Mouse (Mus musculus) hindbrain, embryonic 11.5 days (tissue): ENCODE measurements around the gene Rab31. TPM values are rescaled to one million over a fixed set of nuclear protein-coding genes. Genes with fewer than 3 reads are reported as not detected.

ENCODE experiments used
- ATAC-seq: fragments of 200-750 bp; cut with Nextera tagmentation; 2 replicates; pipeline ENCODE4 v1.8.0; 2017; ENCODE audit warnings: mild to moderate bottlenecking, moderate TSS enrichment, moderate library complexity; ENCODE audit not compliant: low FRiP score
- DNase-seq: peaks from one replicate; pipeline ENCODE4 v3.0.0-alpha.2; 2015; ENCODE audit warnings: low spot score
- H3K27ac ChIP-seq: fragments of 300-500 bp; sonication (generic); 2 replicates; pipeline ENCODE4 v1.5.1; 2014; ENCODE audit warnings: mild to moderate bottlenecking, low read depth, low read length
- H3K27me3 ChIP-seq: fragments of 300-500 bp; sonication (generic); 2 replicates; pipeline ENCODE4 v1.6.1; 2014; ENCODE audit warnings: mild to moderate bottlenecking, low read length, moderate library complexity, mixed read lengths; ENCODE audit not compliant: control insufficient read depth, insufficient read depth
- H3K36me3 ChIP-seq: fragments of 300-500 bp; sonication (generic); 2 replicates; pipeline ENCODE4 v1.6.1; 2014; ENCODE audit warnings: mild to moderate bottlenecking, low read length, moderate library complexity, mixed read lengths; ENCODE audit not compliant: control insufficient read depth, insufficient read depth
- H3K4me1 ChIP-seq: fragments of 300-500 bp; sonication (generic); replicated peaks from 2 replicates; pipeline ENCODE4 v1.6.1; 2014; ENCODE audit warnings: low read length, mixed read lengths; ENCODE audit not compliant: control insufficient read depth, insufficient read depth
- H3K4me2 ChIP-seq: fragments of 300-500 bp; sonication (generic); replicated peaks from 2 replicates; pipeline ENCODE4 v1.6.1; 2014; ENCODE audit warnings: mild to moderate bottlenecking, low read depth, low read length
- H3K4me3 ChIP-seq: fragments of 300-500 bp; sonication (generic); 2 replicates; pipeline ENCODE4 v1.5.1; 2014; ENCODE audit warnings: low read depth, low read length
- H3K9ac ChIP-seq: fragments of 300-500 bp; sonication (generic); 2 replicates; pipeline ENCODE4 v1.6.1; 2014; ENCODE audit warnings: low read depth, low read length
- H3K9me3 ChIP-seq: fragments of 300-500 bp; sonication (generic); 2 replicates; pipeline ENCODE4 v1.6.1; 2016; ENCODE audit warnings: low read length; ENCODE audit not compliant: control insufficient read depth
- whole genome bisulfite sequencing: fragments of 180-500 bp; shearing (Covaris S2); extraction: QIAGEN DNeasy Blood & Tissue Kit; methylation state at CpG from one replicate; pipeline ENCODE4 v1.1.7; 2014; 5-methylcytosine and 5-hydroxymethylcytosine counted together
- polyA plus RNA-seq: library from polyadenylated mRNA; unstranded; fragments of >200 nt; fragmentation: Nextera tagmentation; extraction: Ambion mirVana; gene quantifications from 2 replicates; pipeline ENCODE4 v1.2.1, GENCODE M21; 2014

Gene Rab31
- polyA plus RNA-seq, 1 experiment from 2014 or later, result 74.8 TPM

GRCm38 (mm10) chr17:65613463-65614412 lies 158.8 kb downstream of the Rab31 start, which contains the start of gene Vapa:
Gene Vapa (minus strand): TSS chr17:65613555.
- 0 out of 2 replicates have a peak, but pooled peaks cover 5% of the 10 kb centered on the region for H3K4me1 ChIP-seq
- peak within 1 kb of the TSS; percentile 62 for H3K4me2 ChIP-seq
- no peaks in the 10 kb centered on the region for H3K36me3 ChIP-seq
- WGBS, result under 1% methylated on average over 82 of the region's 85 CpGs
- DNase-seq (peak; percentile 100), ATAC-seq (peak; percentile 93)
- H3K27ac ChIP-seq, result peak within 1 kb of the TSS; percentile 99
- H3K9me3 ChIP-seq, result no peaks in the 10 kb centered on the region
- no peaks in the 10 kb centered on the region for H3K27me3 ChIP-seq
- peak within 1 kb of the TSS; percentile 97 for H3K4me3 ChIP-seq
- H3K9ac ChIP-seq, result peak within 1 kb of the TSS; percentile 96

DNA sequence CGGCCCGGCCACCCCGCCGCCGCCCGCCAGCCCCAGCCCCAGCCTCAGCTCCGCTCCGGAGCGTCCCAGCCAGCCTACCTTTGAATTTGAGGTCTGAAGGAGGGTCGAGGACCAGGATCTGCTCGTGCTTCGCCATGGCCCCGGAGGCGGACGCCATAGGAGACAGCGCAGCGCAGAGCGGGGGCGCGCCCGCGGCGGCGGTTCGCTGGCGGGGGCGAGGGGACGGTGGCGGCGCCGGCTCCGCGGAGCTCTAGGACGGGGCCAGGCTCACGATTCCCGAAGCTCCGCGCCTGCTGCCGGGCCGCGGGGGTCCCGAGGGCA lies 159.4 kb downstream of the Rab31 start:
- Histone ChIP-seq H3K4me2 (no peak overlapping the region; the same call in none of the 2 replicates), H3K36me3 (no peaks in the 10 kb centered on the region), H3K4me3 (peak overlapping the region; percentile 97), H3K4me1 (0 out of 2 replicates have a peak, but pooled peaks cover 5% of the 10 kb centered on the region), H3K9ac (peak overlapping the region; percentile 96), H3K27me3 (no peaks in the 10 kb centered on the region), H3K27ac (peak overlapping the region; percentile 99), H3K9me3 (no peaks in the 10 kb centered on the region)
- peak; percentile 72 for ATAC-seq
- no peak for DNase-seq
- under 1% methylated on average over 34 of the region's 42 CpGs for WGBS

DNA sequence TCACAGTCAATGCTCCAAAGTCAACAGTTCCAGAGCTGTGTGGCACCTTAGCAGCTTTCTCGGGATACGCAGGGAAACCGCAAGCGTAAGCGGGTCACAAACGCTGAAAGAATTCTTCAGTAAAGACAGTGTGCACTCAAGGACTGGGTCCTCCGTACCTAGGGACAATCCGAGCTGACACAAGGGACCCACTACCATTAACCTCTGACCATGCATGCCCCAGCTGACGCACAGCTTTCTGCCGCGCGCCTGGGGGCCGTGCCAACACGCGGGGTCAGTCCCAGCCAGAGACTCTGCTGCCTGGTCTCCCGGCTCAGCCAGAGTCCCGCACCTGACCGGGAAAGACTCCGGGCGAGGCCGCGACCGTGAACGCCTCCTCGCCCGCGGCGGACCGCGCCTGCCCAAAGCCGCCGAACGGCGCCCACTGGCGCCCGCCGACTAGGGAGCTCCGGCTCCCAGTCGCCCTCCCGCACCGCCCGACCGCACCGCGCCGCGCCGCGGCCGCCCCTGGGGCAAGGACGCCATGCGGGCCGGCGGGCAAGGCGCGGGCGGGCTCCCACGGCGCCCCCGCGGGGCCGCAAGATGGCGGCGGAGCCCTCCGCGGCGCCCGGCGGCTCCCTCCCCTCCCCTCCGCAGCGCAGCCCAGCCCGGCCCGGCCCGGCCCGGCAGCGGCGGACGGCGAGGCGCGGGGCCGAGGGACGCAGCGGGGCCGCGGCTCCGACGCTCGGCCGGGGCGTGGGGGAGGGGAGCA lies 160.0 kb downstream of the Rab31 start:
- Histone ChIP-seq H3K4me2 (peak overlapping the region; percentile 62), H3K9ac (peak overlapping the region; percentile 96), H3K4me1 (0 out of 2 replicates have a peak, but pooled peaks cover 5% of the 10 kb centered on the region), H3K27me3 (no peaks in the 10 kb centered on the region), H3K36me3 (no peaks in the 10 kb centered on the region), H3K27ac (peak overlapping the region; percentile 99), H3K4me3 (peak overlapping the region; percentile 97), H3K9me3 (no peaks in the 10 kb centered on the region)
- under 1% methylated on average over 54 of the region's 91 CpGs for WGBS
- DNase-seq, result peak; percentile 60
- peak; percentile 59 for ATAC-seq

GRCm38 (mm10) chr17:65611721-65612120 lies 160.8 kb downstream of the Rab31 start:
- H3K9ac ChIP-seq, result no peak overlapping the region
- 20% methylated on average over 4 of the region's 4 CpGs for WGBS

GRCm38 (mm10) chr17:65608743-65609142 lies 163.8 kb downstream of the Rab31 start:
- Histone ChIP-seq H3K4me1 (0 out of 2 replicates have a peak, but pooled peaks cover 3% of the 10 kb centered on the region), H3K36me3 (no peaks in the 10 kb centered on the region), H3K9me3 (no peaks in the 10 kb centered on the region), H3K27ac (no peak overlapping the region), H3K4me2 (no peak overlapping the region), H3K27me3 (no peaks in the 10 kb centered on the region), H3K9ac (no peak overlapping the region), H3K4me3 (no peak overlapping the region)
- no peak for DNase-seq
- WGBS, result 82% methylated on average over 5 of the region's 5 CpGs
- ATAC-seq, result no peak

More at GRCm38 (mm10) chr17:65611721-65612120, 160.8 kb downstream of the Rab31 start:
- no peaks in the 10 kb centered on the region for H3K9me3 ChIP-seq
- 0 out of 2 replicates have a peak, but pooled peaks cover 5% of the 10 kb centered on the region for H3K4me1 ChIP-seq
- H3K4me3 ChIP-seq, result peak overlapping the region; percentile 97
- H3K27ac ChIP-seq, result no peak overlapping the region
- no peak for ATAC-seq
- no peaks in the 10 kb centered on the region for H3K36me3 ChIP-seq
- no peak for DNase-seq
- no peaks in the 10 kb centered on the region for H3K27me3 ChIP-seq
- peak overlapping the region; percentile 62 for H3K4me2 ChIP-seq

- WGBS, result 84% methylated on average over 2 of the region's 2 CpGs
- Histone ChIP-seq H3K4me1 (0 out of 2 replicates have a peak, but pooled peaks cover 3% of the 10 kb centered on the region), H3K36me3 (no peaks in the 10 kb centered on the region), H3K4me2 (no peak overlapping the region), H3K4me3 (no peak overlapping the region), H3K27me3 (no peaks in the 10 kb centered on the region), H3K9me3 (no peaks in the 10 kb centered on the region), H3K27ac (no peak overlapping the region), H3K9ac (no peak overlapping the region)
- no peak for ATAC-seq
- no peak for DNase-seq
Observed at GRCm38 (mm10) chr17:65608312-65608687, 164.3 kb downstream of the Rab31 start.

GRCm38 (mm10) chr17:65607574-65608311 lies 164.8 kb downstream of the Rab31 start:
- H3K36me3 ChIP-seq, result no peaks in the 10 kb centered on the region
- DNase-seq (no peak), ATAC-seq (no peak)
- H3K4me1 ChIP-seq, result 0 out of 2 replicates have a peak, but pooled peaks cover 3% of the 10 kb centered on the region
- no peak overlapping the region for H3K4me2 ChIP-seq
- no peaks in the 10 kb centered on the region for H3K9me3 ChIP-seq
- no peak overlapping the region for H3K4me3 ChIP-seq
- no peak overlapping the region for H3K9ac ChIP-seq
- H3K27ac ChIP-seq, result no peak overlapping the region
- H3K27me3 ChIP-seq, result no peaks in the 10 kb centered on the region
- WGBS, result 51% methylated on average over 7 of the region's 7 CpGs

DNA sequence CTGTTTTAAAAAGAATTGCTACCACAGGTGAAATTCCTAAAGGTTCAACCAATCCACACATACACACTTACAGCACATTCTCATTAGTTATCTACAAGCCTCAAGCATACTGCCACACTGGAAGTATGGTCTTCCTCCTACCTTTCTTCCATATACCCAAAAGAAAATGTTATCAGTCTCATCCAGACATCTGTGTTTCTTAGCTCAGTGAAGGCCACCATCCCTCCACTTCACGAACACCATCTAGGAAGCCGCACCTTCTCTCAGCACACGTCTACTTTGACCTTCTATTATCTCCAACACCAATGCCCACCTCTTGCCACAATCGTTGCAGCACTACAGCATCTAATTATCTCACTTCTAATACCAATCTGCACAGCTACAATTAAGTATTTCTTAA lies 166.5 kb downstream of the Rab31 start:
- WGBS, result 86% methylated on average over 4 of the region's 4 CpGs
- 0 out of 2 replicates have a peak, but pooled peaks cover 3% of the 10 kb centered on the region for H3K4me1 ChIP-seq
- H3K9me3 ChIP-seq, result no peaks in the 10 kb centered on the region
- H3K27ac ChIP-seq, result no peak overlapping the region
- no peak overlapping the region for H3K9ac ChIP-seq
- no peaks in the 10 kb centered on the region for H3K36me3 ChIP-seq
- ATAC-seq, result no peak
- no peaks in the 10 kb centered on the region for H3K27me3 ChIP-seq
- no peak for DNase-seq
- no peak overlapping the region for H3K4me2 ChIP-seq
- no peak overlapping the region for H3K4me3 ChIP-seq
